Mouse (Mus musculus) macrophage (primary cell): ENCODE results near the gene Dynlt1f. TPM values are rescaled to one million over a fixed set of nuclear protein-coding genes. Genes with fewer than 3 reads are reported as not detected.
"Not testable (repeated sequence)": the region's sequence is repeated elsewhere in the genome, so short reads cannot be mapped to it uniquely, and the experiment has no call there.

ENCODE experiments used
- H3K27ac ChIP-seq: fragments of 350-480 bp; formaldehyde crosslinking; 2 replicates; pipeline ENCODE4 v1.9.0; 2021
- H3K36me3 ChIP-seq: fragments of 350-480 bp; formaldehyde crosslinking; 2 replicates; pipeline ENCODE4 v1.9.0; 2021; ENCODE audit errors: inconsistent target
- H3K4me3 ChIP-seq: fragments of 350-480 bp; formaldehyde crosslinking; 2 replicates; pipeline ENCODE4 v1.9.0; 2021; ENCODE audit errors: inconsistent target
- H3K79me2 ChIP-seq: fragments of 350-480 bp; formaldehyde crosslinking; 2 replicates; pipeline ENCODE4 v1.9.0; 2021; ENCODE audit errors: inconsistent target
- WGBS: methylation state at CpG from one replicate; pipeline ENCODE4 v1.1.7; 2026; ENCODE audit warnings: inconsistent platforms; ENCODE audit not compliant: missing documents; 5-methylcytosine and 5-hydroxymethylcytosine counted together
- polyA plus RNA-seq: library from polyadenylated mRNA; stranded (reverse); fragments of 250-400 nt; gene quantifications from 3 replicates; pipeline ENCODE4 v1.2.4, GENCODE M21; 2018; ENCODE audit warnings: inconsistent platforms
- total RNA-seq, 78 experiments: library from RNA; depleted of rRNA; stranded (reverse); fragments of 250-400 nt; gene quantifications; 1 replicate in 9 of 78; 2 replicates in 24 of 78; 3 replicates in 43 of 78; 4 replicates in 2 of 78; pipeline ENCODE4 v1.2.4; 2018; ENCODE audit warnings: inconsistent platforms in 56 of 78

Gene Dynlt1f
- 10 to 100 TPM in 16 of 26 experiments, 1 to 10 TPM in 10; 2.0 to 24.1 (median 11.7) TPM for total RNA-seq (2018; cell fraction: chromatin; rRNA removed)
- total RNA-seq (2018; cell fraction: cytosol; rRNA removed) = 100 to 1,000 TPM in 1 of 26 experiments, 10 to 100 TPM in 25; 45.5 to 109 (median 81.2) TPM
- 10 to 100 TPM in 19 of 26 experiments, 1 to 10 TPM in 7; 6.4 to 42.4 (median 20.0) TPM for total RNA-seq (2018; cell fraction: nucleus; rRNA removed)
- 88.3 to 104 TPM (median 94.8 TPM) in 3 replicates for polyA plus RNA-seq

GRCm38 (mm10) chr17:6655567-6656281, at the start of gene Dynlt1f:
TSS of gene Dynlt1f (minus strand) at chr17:6655900.
- H3K79me2 ChIP-seq, H3K36me3 ChIP-seq: not testable (repeated sequence)
- 4% methylated on average over 7 of the region's 33 CpGs for WGBS
- Histone ChIP-seq H3K27ac (peak within 1 kb of the TSS; percentile 46), H3K4me3 (peak within 1 kb of the TSS; percentile 38)

- not testable (repeated sequence) for H3K4me3 ChIP-seq, H3K27ac ChIP-seq, H3K79me2 ChIP-seq, H3K36me3 ChIP-seq
- 72% methylated on average over 5 of the region's 9 CpGs for WGBS
Measured at GRCm38 (mm10) chr17:6703381-6704270, 47.9 kb upstream of the Dynlt1f start.

DNA sequence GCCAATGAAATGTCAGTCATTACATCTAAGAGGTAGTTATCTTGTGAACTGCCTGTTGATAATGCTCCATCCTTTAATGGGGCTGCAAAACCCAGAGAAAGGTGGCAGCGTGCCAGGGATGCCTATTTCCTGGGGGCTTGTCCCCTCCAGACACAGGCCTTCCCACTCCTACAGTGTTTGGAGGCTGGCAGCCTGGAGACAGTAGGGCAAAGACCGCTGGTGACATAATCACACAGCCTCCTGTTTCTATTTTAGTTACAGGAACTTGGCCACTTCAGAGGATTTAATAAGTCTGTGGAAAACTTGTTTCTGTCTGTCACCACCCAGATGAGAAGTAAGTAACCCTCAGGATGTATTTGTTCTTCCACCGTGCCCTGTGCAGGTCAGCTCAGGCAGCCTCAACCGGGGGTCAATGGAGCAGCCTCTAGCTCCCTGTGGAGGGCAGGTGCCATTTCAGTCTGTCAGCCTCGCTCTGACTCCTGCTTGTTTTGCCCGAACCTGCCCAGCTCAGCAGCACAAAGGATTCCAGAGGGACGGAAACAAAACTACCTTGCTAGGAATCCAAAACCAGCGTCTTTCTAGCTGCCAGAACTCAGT, 47.0 kb upstream of the Dynlt1f start:
- not testable (repeated sequence) for H3K36me3 ChIP-seq, H3K27ac ChIP-seq, H3K4me3 ChIP-seq, H3K79me2 ChIP-seq
- WGBS = no CpG with 5 or more reads among the region's 8 CpGs

- not testable (repeated sequence) for H3K36me3 ChIP-seq, H3K4me3 ChIP-seq, H3K79me2 ChIP-seq, H3K27ac ChIP-seq
- 51% methylated on average over 3 of the region's 7 CpGs for WGBS
Measured at GRCm38 (mm10) chr17:6700077-6700476, 44.4 kb upstream of the Dynlt1f start.

- H3K79me2 ChIP-seq, H3K27ac ChIP-seq, H3K4me3 ChIP-seq, H3K36me3 ChIP-seq: not testable (repeated sequence)
- 100% methylated on average over 4 of the region's 9 CpGs for WGBS
Measured at GRCm38 (mm10) chr17:6699502-6699901, 43.8 kb upstream of the Dynlt1f start.

GRCm38 (mm10) chr17:6697224-6697775, 41.6 kb upstream of the Dynlt1f start:
- not testable (repeated sequence) for H3K36me3 ChIP-seq, H3K4me3 ChIP-seq, H3K79me2 ChIP-seq, H3K27ac ChIP-seq
- 67% methylated on average over 2 of the region's 4 CpGs for WGBS

GRCm38 (mm10) chr17:6696521-6696920, 40.8 kb upstream of the Dynlt1f start:
- H3K4me3 ChIP-seq, H3K79me2 ChIP-seq, H3K27ac ChIP-seq, H3K36me3 ChIP-seq: not testable (repeated sequence)
- 82% methylated on average over 8 of the region's 8 CpGs for WGBS

- H3K79me2 ChIP-seq, H3K4me3 ChIP-seq, H3K27ac ChIP-seq, H3K36me3 ChIP-seq: not testable (repeated sequence)
- no CpG with 5 or more reads among the region's 9 CpGs for WGBS
Measured at GRCm38 (mm10) chr17:6695712-6696111, 40.0 kb upstream of the Dynlt1f start.

DNA sequence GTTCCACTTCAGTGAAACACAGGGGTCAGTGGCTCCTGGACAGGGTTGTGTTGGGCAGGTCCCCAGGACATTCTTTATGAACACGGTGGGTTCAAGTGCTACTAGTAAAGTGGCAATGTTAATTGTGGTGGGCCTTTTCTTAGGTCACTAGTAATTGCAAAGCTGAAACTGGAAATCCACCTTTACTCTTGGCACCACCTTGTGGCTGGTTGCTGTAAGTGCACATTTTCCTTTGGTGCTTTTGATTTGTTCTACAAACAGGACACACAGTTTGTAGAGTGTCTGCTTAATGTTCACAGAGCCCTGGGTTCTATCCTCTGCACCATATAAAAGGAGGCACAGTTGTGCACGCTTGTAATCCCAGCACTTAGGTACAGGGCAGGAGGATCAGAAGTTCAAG, 35.9 kb upstream of the Dynlt1f start:
- not testable (repeated sequence) for H3K36me3 ChIP-seq, H3K27ac ChIP-seq, H3K4me3 ChIP-seq, H3K79me2 ChIP-seq
- WGBS = 3% methylated on average over 2 of the region's 2 CpGs

DNA sequence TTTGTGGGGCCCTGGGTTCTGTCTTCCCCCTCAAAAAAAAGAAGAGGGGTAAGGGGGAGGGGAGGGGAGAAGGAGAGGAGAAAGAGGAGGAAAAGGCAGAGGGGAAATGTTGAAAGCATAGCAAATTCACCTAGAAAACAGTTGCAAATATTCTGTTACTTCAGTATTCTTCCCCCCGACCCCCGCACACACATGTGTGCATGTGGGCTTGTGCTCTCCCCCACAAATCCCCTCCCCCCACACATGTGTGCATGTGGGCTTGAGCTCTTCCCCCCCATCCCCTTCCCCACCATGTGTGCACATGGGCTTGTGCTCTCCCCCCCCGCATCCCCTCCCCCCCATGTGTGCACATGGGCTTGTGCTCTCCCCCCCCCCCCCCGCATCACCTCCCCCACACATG, 33.6 kb upstream of the Dynlt1f start:
- WGBS = 100% methylated on average over 1 of the region's 4 CpGs
- H3K4me3 ChIP-seq, H3K79me2 ChIP-seq, H3K36me3 ChIP-seq, H3K27ac ChIP-seq: not testable (repeated sequence)

DNA sequence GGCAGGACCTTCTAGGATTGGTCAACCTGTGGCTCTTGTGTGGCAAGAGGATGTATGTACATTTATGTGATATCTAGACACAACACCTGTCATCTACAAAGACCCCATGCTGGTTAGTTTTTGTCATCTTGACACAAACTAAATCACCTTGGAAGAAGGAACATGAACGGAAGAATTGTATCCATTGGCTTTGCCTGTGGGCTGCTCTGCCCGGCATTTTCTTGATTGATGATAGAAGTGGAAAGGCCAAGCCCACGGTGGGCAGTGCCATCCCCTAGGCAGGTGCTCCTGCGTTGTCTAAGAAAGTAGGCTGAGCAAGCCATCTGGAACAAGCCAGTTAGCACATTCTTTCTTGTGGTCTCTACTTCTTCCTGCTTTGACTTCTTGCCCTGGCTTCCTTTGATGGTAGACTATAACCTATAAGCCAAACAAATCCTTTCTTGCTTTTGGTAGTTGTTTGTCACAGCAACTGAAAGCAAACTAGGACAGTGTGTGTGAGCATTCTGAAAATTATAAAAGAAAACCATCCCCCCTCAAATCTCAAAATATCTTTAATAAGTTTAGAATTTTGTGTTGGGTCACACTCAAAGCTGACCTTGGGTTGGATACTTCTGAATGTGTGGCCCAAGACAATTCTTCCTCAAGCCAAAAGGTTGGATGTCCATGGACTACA, 30.7 kb upstream of the Dynlt1f start:
- H3K4me3 ChIP-seq, H3K36me3 ChIP-seq, H3K79me2 ChIP-seq, H3K27ac ChIP-seq: not testable (repeated sequence)
- WGBS = no CpG with 5 or more reads among the region's 4 CpGs

- not testable (repeated sequence) for H3K36me3 ChIP-seq, H3K27ac ChIP-seq
- WGBS = no CpG with 5 or more reads among the region's 8 CpGs
Measured at GRCm38 (mm10) chr17:6685288-6685818, 29.7 kb upstream of the Dynlt1f start.

GRCm38 (mm10) chr17:6684464-6685287, 29.0 kb upstream of the Dynlt1f start:
- H3K4me3 ChIP-seq, H3K79me2 ChIP-seq, H3K27ac ChIP-seq, H3K36me3 ChIP-seq: not testable (repeated sequence)
- WGBS = no CpG with 5 or more reads among the region's 4 CpGs

More at GRCm38 (mm10) chr17:6685288-6685818, 29.7 kb upstream of the Dynlt1f start:
- not testable (repeated sequence) for H3K79me2 ChIP-seq, H3K4me3 ChIP-seq
